Mouse (Mus musculus) heart, postnatal 25 days (tissue): ENCODE measurements around the gene Nup85. TPM values are rescaled to one million over a fixed set of nuclear protein-coding genes. Genes with fewer than 3 reads are reported as not detected.

Experiments used
- DNase-seq: peaks from one replicate; pipeline ENCODE4 v3.0.0; 2022; ENCODE audit warnings: low spot score
- intact Hi-C: fragments of 180-260 bp; cut with DNase I; formaldehyde crosslinking; loops from one replicate; pipeline ENCODE4 v1.15.1; 2025
- total RNA-seq, 2 experiments: library from RNA; stranded (reverse); gene quantifications; 2 replicates each; pipeline ENCODE4 v1.2.3; 2021

Nup85 gene
- total RNA-seq, 2 experiments from 2014 or later: 20.4 to 25.1 TPM

GRCm38 (mm10) chr11:115611173-115611572, 46.9 kb downstream of the Nup85 start:
- no peak for DNase-seq
- intact Hi-C loops: loop anchor here (5.0 kb wide), 1 partner anchor 129 kb away; no protein-coding TSS in a partner anchor

- peak; percentile 63 for DNase-seq
- intact Hi-C loops: loop anchor here (5.0 kb wide), 1 partner anchor 130 kb away; no protein-coding TSS in a partner anchor
These were observed 47.8 kb downstream of the Nup85 start for GRCm38 (mm10) chr11:115612059-115612409.

GRCm38 (mm10) chr11:115612410-115613137, 48.3 kb downstream of the Nup85 start, which contains the start of gene Mif4gd:
Gene Mif4gd, minus strand, starts transcription at chr11:115612969.
- peak; percentile 85 for DNase-seq
- intact Hi-C loops: loop anchor here (5.0 kb wide), 1 partner anchor 130 kb away; no protein-coding TSS in a partner anchor

- DNase-seq: no peak
- intact Hi-C loops: loop anchor here (5.0 kb wide), 1 partner anchor 131 kb away; no protein-coding TSS in a partner anchor
These were observed 49.1 kb downstream of the Nup85 start for GRCm38 (mm10) chr11:115613138-115613945.

- intact Hi-C loops: loop anchor here (5.0 kb wide), 1 partner anchor 132 kb away; no protein-coding TSS in a partner anchor
- DNase-seq: no peak
These were observed 50.3 kb downstream of the Nup85 start for GRCm38 (mm10) chr11:115614346-115615107.

GRCm38 (mm10) chr11:115615108-115615825, 51.0 kb downstream of the Nup85 start:
- intact Hi-C loops: no loop called here
- DNase-seq: peak; percentile 20

- peak; percentile 27 for DNase-seq
- intact Hi-C loops: no loop called here
These were observed 51.6 kb downstream of the Nup85 start for GRCm38 (mm10) chr11:115615875-115616274.

- intact Hi-C loops: no loop called here
- DNase-seq: no peak
These were observed 52.1 kb downstream of the Nup85 start for GRCm38 (mm10) chr11:115616371-115616770.

- DNase-seq: no peak
- intact Hi-C loops: no loop called here
These were observed 52.7 kb downstream of the Nup85 start for GRCm38 (mm10) chr11:115616893-115617292.

GRCm38 (mm10) chr11:115618001-115618400, 53.8 kb downstream of the Nup85 start:
- intact Hi-C loops: no loop called here
- no peak for DNase-seq

GRCm38 (mm10) chr11:115618732-115619516, 54.7 kb downstream of the Nup85 start:
- no peak for DNase-seq
- intact Hi-C loops: no loop called here

- no peak for DNase-seq
- intact Hi-C loops: no loop called here
These were observed 55.7 kb downstream of the Nup85 start for GRCm38 (mm10) chr11:115619949-115620348.

GRCm38 (mm10) chr11:115623487-115624070, 59.3 kb downstream of the Nup85 start:
- no peak for DNase-seq
- intact Hi-C loops: no loop called here

- no peak for DNase-seq
- intact Hi-C loops: no loop called here
These were observed 61.6 kb downstream of the Nup85 start for GRCm38 (mm10) chr11:115625877-115626276.

GRCm38 (mm10) chr11:115626824-115627616, 62.8 kb downstream of the Nup85 start:
- DNase-seq: no peak
- intact Hi-C loops: no loop called here

- DNase-seq: peak; percentile 99
- intact Hi-C loops: no loop called here
These were observed 63.7 kb downstream of the Nup85 start, which contains the start of gene Slc25a19 for GRCm38 (mm10) chr11:115627705-115628464. Gene Slc25a19, minus strand, starts transcription at chr11:115628295.
